Mouse (Mus musculus) embryo, embryonic 11.5 days (tissue): ENCODE data around the gene Timm17b.
"Not testable (repeated sequence)": the region's sequence is repeated elsewhere in the genome, so short reads cannot be mapped to it uniquely, and the experiment has no call there.

Experiments used
- DNase-seq: peaks from one replicate; pipeline ENCODE4 v3.0.0-alpha.2; 2012; ENCODE audit warnings: low read depth, low spot score

Gene Timm17b

DNA sequence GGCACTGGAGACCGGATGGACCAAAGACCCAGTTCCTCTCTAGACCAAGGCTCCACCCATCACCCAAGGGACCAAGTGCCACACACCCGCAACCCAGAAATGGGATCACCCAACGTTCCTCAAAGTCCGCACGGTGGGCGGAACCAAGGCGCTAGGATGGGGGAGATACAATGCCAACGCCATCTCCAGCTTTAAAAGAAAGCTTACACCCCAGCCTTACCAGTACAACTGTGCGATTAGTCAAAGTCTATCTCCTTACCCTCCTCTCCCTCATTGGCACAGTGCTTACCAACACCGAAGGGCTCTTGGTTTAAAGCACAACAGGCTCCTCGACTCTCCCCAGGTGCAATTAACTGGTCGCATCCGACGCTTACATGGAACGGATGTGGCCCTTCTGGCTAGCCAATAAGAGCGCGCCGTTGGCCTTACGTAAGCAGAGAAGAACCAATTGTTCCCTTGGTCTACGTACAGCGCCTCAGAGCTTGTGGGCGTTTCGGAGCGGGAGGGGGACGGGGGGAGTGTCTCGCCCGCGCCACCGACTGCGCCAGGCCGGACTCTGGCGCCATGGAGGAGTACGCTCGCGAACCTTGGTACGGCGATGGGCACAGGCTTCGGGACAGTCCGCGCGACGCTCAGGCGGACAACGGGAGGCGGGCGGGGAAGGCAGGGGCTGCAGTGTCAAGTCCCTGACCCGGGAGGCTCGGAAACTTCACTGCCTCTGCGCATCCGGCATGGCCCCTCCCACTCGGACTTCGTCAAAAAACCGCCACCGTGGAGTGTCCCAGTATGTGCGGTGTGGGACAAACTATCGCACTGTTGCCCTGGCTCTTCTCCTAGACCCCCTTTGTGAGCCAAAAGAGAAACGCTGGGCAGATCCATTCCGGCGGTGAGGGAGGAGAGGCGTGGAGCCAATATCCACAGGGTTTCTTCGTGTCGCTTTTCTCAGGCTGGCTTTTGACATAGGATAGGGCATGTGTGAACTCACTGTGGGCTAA is at the start of gene Timm17b, which contains the start of gene Pqbp1:
Timm17b (plus strand) TSS at position 478 of the 995 bp plus-strand sequence.
Pqbp1 (minus strand) TSS at position 390 of the 995 bp plus-strand sequence.
- peak; percentile 78 for DNase-seq

DNA sequence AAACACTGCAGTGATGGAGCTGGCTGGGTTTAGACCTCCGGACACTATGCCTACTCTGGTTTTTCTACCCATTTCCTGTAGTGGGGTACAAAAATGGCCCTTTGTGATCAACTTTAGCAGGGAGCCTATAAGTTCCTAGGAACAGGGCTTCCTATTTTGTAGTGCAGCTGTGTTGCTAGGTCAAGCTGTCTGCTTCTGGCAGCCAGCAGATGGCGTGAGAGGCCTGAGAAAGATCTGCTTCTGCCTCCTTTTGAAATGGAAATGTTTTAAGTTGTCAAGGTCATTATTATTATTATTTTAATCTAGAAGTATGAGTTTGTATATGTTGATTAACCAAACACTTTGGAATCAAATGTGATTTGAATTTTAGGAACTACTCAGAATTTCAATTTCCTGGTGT is 44.6 kb upstream of the Timm17b start:
- DNase-seq: no peak

DNA sequence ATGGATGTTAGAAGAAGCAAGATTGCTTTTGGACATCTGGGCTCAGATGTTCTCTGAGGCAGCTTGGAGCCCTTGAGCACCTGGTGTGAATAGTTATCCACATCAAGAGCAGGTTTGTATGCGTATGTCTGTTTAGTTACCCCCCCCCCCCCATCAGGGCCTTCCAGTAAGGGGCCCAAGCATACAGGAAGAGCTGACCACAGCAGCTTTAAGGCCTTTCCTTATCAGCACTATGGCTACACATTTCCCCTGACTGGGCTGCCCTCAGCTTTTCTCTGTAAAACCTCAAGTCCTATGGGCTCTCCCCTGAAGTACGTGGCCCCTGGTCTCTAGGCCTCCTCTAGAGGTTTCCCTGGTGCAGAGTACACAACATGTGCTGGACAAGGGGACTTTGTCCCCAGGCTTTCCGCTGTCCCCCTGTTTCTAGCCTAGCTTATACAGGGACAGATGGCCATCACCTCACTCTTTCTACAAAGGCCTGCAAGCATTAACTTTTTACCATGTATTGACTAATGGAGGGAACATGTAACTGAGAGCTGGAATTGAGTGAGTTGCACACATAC is 39.9 kb upstream of the Timm17b start:
- no peak for DNase-seq

DNA sequence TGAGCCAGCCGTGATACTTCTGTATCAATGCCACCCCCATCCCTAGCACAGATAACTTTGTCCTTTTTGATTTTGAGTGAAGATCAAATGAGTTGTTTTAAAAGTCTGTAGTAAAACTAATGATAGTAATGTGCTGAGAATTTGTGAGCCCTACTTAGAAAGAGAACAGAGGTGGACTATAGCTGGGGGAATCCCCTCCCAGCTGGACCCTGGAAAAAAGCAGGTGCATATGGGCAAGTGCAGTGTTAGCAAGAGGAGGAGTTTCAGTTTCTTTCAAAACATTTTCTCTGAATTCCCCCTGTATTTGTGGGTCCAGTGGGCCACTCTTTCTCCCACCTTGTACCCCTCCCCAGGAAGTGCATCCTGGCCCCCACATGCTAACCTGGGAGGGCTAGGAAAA is 36.0 kb upstream of the Timm17b start:
- DNase-seq: no peak

DNA sequence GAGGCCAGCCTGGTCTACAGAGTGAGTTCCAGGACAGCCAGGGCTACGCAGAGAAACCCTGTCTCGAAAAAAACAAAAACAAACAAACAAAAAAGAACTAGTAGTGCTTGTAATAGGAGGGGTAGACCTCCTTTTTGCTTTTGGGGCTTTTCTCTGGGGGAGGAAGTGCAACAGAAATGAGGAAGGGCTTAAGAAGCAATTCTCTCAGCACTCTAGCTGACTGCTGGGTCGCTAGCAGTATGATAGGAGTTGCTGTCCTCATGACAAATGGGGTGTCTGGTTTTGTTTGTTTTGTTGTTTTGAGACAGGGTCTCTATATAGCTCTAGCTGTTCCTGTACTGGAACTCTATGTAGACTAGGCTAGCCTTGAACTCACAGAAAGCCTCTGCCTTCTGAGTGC is 34.6 kb upstream of the Timm17b start:
- no peak for DNase-seq

DNA sequence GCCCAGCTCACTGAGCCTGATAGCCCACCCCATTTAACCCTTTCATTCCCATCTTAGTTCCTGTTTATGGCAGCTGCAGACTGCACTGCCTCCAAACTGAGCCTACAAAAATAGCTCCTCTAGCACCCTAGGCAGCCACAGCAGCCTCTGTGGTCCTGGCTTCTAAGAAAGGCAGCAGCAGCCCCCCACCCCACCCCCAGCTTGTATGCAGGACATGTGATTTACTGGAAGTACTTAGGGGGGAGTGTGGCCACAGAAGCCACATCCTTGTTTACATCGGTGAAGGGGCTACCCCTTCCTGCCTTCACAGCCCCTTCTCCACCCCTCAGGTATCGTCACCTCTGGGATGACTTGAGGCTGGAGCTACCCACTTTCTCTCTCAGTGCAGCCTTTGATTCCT is 33.8 kb upstream of the Timm17b start:
- no peak for DNase-seq

DNA sequence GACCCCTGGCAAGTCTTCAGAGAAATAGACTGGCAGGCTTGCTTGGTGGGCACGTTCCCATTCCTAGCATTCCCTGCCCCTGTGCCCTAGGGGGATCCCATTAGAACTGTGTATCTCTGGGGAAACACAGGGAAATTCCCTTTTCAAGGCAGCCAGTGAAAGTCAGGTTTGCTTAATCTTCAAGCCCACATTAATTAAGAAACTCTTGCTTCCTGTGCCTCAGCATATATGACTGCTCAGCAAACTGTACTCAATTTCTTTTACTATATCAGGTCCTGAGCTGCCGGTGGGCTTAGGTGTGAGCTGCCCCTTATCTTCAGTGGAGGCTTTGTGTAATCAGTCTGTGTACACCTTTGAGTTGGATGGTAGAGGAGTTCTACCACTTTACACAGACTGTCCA is 33.4 kb upstream of the Timm17b start:
- DNase-seq: no peak

DNA sequence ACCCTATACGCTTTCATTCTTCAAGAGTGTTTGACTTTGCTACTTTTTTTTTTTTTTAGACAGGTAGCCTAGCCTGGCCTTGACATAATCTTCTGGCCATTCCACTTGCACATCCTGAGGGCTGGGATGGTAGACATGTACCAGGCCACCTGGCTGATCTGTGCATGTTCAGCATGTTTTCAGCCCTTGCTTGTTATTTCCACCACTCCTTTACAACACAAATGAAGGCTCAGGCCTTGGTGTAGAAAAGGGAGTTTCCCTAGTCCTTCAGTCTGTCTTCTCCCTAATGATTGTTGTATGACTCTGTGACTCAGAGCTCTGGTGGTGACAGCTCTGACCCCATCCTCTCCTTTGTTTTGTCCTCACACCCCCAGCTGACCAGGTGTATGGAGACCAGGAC is 32.0 kb upstream of the Timm17b start:
- DNase-seq: no peak

DNA sequence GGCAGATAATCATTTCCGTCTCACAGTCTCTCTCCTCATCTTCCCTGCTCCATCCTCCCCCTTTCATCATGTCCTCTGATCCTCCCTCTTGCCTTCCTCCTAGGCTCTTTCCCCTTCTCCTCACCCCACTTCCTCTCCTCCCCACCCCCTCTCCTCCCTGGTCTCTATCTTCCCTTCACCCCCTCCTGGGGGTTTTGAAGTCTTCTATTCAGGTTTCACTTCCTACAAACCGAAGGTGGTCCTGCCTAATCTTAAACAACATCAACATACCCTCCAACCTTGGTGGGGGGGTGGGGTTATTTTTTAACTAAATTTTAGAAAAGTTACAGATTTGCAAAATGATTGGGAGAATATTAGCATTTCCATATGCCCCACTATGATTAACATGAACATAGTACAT is 30.7 kb upstream of the Timm17b start:
- DNase-seq: no peak

DNA sequence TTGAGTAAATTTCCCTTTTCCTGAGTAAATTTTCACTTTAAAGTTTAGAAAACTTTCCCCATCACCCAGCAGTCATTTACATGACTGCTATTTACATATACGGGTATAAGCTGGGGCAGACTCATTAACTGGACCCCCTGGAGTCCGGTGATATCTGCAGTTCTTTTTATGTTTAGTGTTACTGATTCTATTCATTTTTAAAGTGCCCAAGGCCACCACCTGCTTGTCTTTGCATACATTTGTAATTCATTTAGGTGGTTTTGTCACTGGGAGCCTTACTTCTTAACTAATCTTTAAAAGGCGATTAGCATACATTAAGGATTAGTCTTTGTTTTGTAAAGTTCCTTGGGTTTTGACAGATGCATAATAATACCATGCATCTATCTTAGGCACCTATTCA is 29.3 kb upstream of the Timm17b start:
- no peak for DNase-seq

DNA sequence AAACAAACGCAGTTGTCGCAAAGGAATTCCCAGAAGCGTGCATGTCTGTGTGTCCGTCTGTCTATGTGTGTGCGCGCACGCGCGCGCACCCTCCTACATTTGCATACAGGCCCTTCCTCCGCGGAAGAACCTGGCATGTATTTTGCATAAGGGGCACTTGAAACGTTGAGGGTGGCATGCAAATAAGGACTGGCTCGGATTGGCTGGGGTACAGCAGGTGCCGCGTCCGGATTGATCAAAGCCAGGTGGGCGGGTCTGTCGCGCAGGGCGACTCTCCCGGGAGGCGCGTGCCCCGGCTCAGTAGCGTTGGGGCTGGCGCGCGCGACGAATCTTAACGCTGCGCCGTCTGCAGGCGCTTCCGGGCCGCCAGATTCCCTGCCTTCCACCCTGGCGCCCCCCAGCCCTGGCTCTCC is 21.1 kb upstream of the Timm17b start, which contains the start of gene Pim2:
Pim2 (plus strand) TSS at position 256 of the 413 bp plus-strand sequence.
- peak; percentile 55 for DNase-seq

DNA sequence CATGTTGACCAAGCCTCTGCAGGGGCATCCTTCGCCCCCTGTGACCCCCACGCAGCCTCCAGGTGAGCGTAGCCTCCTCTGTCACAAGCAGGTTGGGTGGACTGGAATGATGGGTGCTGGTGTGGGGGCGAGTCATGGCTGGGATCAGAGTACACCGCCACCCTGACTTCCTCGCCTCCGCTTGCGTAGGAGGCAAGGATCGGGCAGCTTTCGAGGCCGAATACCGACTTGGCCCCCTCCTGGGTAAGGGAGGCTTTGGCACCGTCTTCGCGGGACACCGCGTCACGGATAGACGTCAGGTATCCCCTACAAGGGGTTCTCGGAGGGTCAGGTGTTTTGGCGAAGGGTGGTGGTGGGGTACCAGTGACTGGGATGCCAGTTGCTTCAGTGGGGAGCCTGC is 20.7 kb upstream of the Timm17b start:
- DNase-seq: no peak

DNA sequence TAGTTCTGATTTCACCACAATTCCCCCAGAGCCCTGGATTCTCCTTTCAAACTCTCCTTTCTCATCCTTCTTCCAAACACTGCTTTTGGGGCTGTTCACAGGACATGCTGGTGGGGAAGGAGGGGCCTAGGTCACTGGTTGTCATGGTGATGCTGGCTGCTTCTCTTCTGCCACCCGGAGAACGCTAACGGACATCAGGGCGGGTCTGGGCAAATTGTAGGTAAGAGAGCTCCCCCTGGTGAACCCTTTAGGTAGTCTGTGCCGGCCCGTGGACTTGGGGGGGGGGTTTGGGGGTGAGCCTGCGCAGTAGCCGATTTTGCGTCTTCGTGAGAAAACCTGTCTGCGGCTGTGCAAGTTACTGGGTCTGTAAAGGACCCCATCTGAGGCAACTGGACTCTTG is 19.3 kb upstream of the Timm17b start:
- DNase-seq: peak; percentile 59

DNA sequence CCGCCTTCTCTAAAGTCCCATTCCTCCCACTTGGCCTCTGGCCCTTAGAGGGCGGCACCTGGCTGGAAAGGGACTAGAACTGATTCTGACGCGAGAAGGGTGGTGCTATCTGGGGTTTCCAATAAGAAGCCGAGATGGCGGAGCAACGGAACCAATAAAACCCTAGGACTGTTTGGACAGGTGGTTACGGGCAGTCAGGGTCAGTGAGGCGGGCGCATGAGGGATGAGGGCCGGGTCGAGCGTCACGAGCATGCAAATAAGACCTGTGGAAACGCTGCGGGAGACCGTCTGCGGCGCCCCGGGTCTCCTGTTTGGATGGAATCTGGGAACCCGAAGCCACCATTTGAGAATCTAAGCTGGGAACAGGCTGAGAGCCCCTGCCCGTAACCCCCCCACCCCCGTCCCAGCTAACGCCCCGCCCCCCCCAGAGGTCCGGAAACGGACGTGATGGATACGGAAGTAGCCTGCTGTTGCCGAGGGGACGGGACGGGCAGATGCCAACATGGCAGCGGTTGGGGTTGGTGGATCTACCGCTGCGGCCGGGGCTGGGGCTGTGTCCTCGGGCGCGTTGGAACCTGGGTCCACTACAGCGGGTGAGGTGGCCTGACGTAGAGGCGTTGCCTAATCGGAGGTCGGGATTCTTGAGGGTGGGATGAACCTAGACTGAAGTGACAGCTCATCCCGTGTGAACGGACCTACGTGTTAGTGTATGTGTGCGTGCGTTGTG is 15.2 kb upstream of the Timm17b start, which contains the start of gene Slc35a2:
Slc35a2 (plus strand) TSS at position 188 of the 727 bp plus-strand sequence.
- DNase-seq: peak; percentile 57

DNA sequence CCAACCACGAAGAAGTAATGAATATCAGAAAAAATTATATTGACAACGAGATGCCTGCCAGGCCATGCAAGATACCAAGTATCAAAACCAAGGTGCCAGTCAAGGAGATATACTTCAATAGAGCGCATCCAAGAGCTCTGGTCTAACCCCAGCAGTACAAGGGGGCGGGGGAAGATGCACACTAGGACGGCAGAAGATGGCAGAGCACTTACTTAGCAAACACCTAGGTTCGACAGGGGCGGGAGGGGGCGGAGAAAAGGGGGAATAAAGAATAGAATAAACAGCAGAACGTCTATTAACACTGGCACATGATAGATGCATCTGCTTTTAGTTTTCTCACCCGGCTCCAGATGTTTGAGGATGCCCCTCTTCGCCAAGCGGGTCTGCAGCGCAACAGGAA is 946 bp upstream of the Timm17b start:
- DNase-seq: no peak

DNA sequence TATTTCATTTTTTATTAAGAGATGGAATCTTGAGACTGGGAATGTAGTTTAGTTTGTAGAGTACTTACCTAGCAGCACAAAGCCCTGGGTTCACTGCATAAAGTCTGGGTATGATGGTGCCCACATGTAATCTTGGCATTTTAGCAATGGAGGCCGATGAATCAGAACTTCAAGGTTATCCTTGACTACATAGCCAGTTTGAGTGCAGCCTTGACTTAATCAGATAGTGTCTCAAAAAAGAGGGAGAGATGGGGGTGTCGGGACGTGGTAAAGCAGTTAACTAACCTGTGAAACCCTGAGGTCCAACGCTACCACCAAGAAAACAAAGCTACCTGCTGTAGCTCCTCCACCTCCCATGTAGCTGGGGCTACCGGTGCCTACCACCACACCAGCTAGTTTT is 5.3 kb downstream of the Timm17b start:
- DNase-seq: no peak

DNA sequence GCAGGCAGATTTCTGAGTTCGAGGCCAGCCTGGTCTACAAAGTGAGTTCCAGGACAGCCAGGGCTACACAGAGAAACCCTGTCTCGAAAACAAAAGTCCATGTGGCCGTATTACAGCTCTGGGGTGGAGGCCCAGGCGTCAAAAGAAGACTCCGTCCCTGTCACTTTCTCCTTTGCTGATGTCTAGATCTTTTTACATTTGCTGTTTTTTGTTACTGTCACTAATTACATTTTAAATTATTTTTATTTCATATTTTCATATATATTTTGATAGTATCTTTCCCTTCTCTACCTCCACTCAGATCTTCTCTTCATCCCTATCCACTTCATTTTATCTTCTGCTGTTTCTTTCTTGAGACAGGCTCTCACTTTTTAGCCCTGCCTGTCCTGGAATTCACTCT is 8.6 kb downstream of the Timm17b start, which contains the start of gene Gm10491:
Gm10491 (minus strand) TSS at position 101 of the 400 bp plus-strand sequence.
- DNase-seq: no peak

DNA sequence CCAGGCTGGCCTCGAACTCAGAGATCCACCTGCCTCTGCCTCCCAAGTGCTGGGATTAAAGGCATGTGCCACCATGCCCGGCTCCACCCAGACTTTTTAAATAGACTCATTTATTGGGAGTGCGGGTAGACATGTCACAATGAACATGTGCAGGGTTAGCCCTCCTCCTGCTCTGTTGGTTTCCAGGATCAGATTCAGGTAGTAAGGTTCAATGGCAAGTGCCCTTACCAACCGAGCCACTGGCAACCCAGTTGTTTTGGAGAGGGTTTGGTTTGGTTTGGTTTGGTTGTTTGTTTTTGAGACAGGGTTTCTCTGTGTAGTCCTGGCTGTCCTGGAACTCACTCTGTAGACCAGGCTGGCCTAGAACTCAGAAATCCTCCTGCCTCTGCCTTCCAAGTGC is 10.1 kb downstream of the Timm17b start, which contains the start of gene Gm10490:
Gm10490 (plus strand) TSS at position 301 of the 400 bp plus-strand sequence.
- DNase-seq: not testable (repeated sequence)

DNA sequence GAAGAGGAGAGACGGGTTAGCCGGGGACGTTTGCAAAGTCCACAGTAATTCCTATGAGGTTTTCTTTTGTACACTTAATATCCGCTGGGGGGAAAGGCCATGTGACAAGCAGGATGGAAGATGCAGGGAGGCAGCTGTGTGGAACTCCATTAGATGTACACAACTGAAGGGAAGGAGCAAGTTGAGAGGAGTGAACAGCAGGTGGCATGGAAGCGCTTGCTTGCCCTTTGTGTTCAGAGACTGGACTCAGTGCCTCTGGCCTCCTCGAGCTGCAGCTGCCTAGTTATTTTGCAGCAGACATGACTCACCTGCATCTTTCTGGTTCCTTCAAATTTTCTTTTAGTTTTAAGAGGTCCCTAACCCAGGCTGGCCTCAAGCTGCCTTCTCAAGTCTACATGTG is 11.3 kb downstream of the Timm17b start:
- no peak for DNase-seq

DNA sequence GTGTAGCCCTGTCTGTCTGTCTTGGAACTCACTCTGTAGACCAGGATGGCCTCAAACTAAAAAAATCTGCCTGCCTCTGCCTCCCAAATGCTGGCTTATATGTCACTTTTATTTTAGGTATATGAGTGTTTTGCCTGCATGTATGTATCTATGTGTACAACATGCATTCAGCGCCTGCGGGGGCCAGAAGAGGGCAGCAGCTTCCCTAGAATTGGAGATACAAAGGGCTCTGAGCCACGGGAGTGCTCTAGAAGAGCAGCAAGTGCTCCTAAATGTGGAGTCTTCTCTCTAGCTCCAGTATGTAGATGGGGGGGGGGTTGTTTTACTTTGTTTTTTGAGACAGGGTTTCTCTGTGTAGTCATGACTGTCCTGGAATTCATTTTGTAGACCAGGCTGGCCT is 16.5 kb downstream of the Timm17b start:
- DNase-seq: not testable (repeated sequence)

DNA sequence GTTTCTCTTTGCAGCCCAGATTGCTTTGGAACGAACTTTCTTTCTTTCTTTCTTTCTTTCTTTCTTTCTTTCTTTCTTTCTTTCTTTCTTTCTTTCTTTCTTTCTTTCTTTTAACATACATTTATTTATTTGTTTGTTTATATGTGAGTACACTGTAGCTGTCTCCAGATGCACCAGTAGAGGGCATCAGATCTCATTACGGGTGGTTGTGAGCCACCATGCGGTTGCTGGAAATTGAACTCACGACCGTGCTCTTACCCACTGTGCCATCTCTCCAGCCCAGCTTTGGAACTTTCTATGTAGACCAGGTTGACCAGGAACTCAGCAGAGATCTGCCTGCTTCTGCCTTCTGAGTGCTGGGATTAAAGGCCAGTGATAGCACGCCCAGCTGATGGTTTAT is 18.8 kb downstream of the Timm17b start:
- not testable (repeated sequence) for DNase-seq
